Mouse (Mus musculus) lung, postnatal 0 days (tissue): Measurements from ENCODE around the gene Nelfa. TPM values are rescaled to one million over a fixed set of nuclear protein-coding genes. Genes with fewer than 3 reads are reported as not detected.
"Not testable (repeated sequence)": the region's sequence is repeated elsewhere in the genome, so short reads cannot be mapped to it uniquely, and the experiment has no call there.

Experiments
- ATAC-seq: fragments of 200-750 bp; cut with Nextera tagmentation; 2 replicates; pipeline ENCODE4 v1.8.0; 2017; ENCODE audit warnings: moderate library complexity
- DNase-seq: peaks from one replicate; pipeline ENCODE4 v3.0.0-alpha.2; 2016; ENCODE audit warnings: low spot score
- H3K27ac ChIP-seq: fragments of 300-500 bp; sonication (generic); 2 replicates; pipeline ENCODE4 v1.5.1; 2014; ENCODE audit warnings: antibody characterized with exemption, mild to moderate bottlenecking, low read length, mixed read lengths
- H3K27me3 ChIP-seq: fragments of 300-500 bp; sonication (generic); replicated peaks from 2 replicates; pipeline ENCODE4 v1.6.1; 2014; ENCODE audit warnings: low read length, mixed read lengths; ENCODE audit not compliant: insufficient read depth
- H3K36me3 ChIP-seq: fragments of 300-500 bp; sonication (generic); 2 replicates; pipeline ENCODE4 v1.6.1; 2014; ENCODE audit warnings: low read length, mixed read lengths; ENCODE audit not compliant: insufficient read depth
- H3K4me1 ChIP-seq: fragments of 300-500 bp; sonication (generic); 2 replicates; pipeline ENCODE4 v1.6.1; 2014; ENCODE audit warnings: antibody characterized with exemption, low read depth, low read length, mixed read lengths; ENCODE audit not compliant: insufficient read depth
- H3K4me2 ChIP-seq: fragments of 300-500 bp; sonication (generic); replicated peaks from 2 replicates; pipeline ENCODE4 v1.6.1; 2014; ENCODE audit warnings: low read depth, mild to moderate bottlenecking, low read length, moderate library complexity, mixed read lengths
- H3K4me3 ChIP-seq: fragments of 300-500 bp; sonication (generic); 2 replicates; pipeline ENCODE4 v1.5.1; 2014; ENCODE audit warnings: low read depth, low read length
- H3K9ac ChIP-seq: fragments of 300-500 bp; sonication (generic); replicated peaks from 2 replicates; pipeline ENCODE4 v1.6.1; 2014; ENCODE audit warnings: low read depth, mild to moderate bottlenecking
- H3K9me3 ChIP-seq: fragments of 300-500 bp; sonication (generic); 2 replicates; pipeline ENCODE4 v1.6.1; 2016; ENCODE audit warnings: low read length, mixed read lengths
- CTCF ChIP-seq: IDR thresholded peaks from 2 replicates; pipeline ENCODE4 v1.5.1; 2016; ENCODE audit warnings: antibody characterized with exemption, mild to moderate bottlenecking
- EP300 ChIP-seq: IDR thresholded peaks from 2 replicates; pipeline ENCODE4 v1.6.1; 2016; ENCODE audit warnings: antibody characterized with exemption, mild to moderate bottlenecking, control low read depth
- WGBS: fragments of 180-500 bp; shearing (Covaris S2); extraction: QIAGEN DNeasy Blood & Tissue Kit; methylation state at CpG from one replicate; pipeline ENCODE4 v1.1.7; 2014; 5-methylcytosine and 5-hydroxymethylcytosine counted together
- polyA plus RNA-seq: library from polyadenylated mRNA; unstranded; fragments of >200 nt; fragmentation: Nextera tagmentation; extraction: Ambion mirVana; gene quantifications from 2 replicates; pipeline ENCODE4 v1.2.1, GENCODE M21; 2015

Nelfa gene
- polyA plus RNA-seq, 1 experiment from 2014 or later, result 22.3 TPM

DNA sequence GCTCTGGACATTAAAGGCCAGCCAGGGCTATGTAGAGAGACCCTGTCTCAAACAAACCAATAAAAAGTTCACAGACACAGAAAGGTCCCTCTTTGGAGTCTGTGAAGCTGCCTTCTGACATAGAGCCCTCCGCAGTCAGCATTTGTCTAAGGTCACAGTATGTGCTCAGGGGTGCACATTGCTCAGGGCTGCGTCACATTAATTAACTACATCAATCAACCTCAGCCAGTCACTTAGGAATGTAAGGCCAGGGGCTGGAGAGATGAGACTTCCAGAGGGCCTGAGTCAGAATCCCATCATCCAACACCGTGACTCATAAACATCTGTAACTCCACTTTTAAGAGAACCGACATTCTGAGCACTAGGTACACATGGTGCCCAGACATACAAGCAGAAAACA is 19.7 kb upstream of the Nelfa start:
- H3K4me2 ChIP-seq, result no peak overlapping the region
- H3K27ac ChIP-seq, result no peak overlapping the region
- WGBS, result 50% methylated on average over 4 of the region's 4 CpGs
- H3K36me3 ChIP-seq, result no peaks in the 10 kb centered on the region
- ATAC-seq (no peak), DNase-seq (no peak)
- H3K4me3 ChIP-seq, result no peak overlapping the region
- no peaks in the 10 kb centered on the region for H3K4me1 ChIP-seq
- H3K9me3 ChIP-seq, result no peaks in the 10 kb centered on the region
- TF ChIP-seq EP300, result no peak
- no peak overlapping the region for H3K9ac ChIP-seq
- no peaks in the 10 kb centered on the region for H3K27me3 ChIP-seq

DNA sequence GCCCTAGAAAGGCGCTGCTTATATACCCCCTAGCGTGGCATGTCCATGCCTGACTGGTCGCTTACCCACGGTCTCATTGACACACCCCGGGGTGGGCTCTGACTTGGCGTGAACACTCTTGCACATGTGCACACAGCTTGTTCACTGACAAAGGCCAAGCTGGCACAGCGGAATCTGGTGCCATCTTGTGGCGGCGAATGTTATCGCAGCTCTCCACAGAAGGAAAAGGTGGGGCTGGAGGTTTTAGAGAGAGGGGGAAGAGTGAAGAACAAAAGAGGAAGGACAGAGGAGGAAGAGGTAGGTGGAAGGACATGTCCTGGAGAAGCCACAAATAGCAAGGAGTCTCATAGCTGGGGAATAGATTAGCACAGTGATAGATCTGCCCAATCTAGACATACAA is 18.1 kb upstream of the Nelfa start:
- Histone ChIP-seq H3K27me3 (no peaks in the 10 kb centered on the region), H3K27ac (no peak overlapping the region), H3K4me2 (no peak overlapping the region), H3K9me3 (no peaks in the 10 kb centered on the region), H3K9ac (no peak overlapping the region), H3K4me3 (no peak overlapping the region), H3K36me3 (no peaks in the 10 kb centered on the region), H3K4me1 (no peaks in the 10 kb centered on the region)
- whole genome bisulfite sequencing, result 33% methylated on average over 10 of the region's 10 CpGs
- TF ChIP-seq EP300, result no peak
- TF ChIP-seq CTCF, result peak; percentile 89
- ATAC-seq, result peak; percentile 33
- DNase-seq, result peak; percentile 59

- TF ChIP-seq CTCF, result no peak
- no peak for TF ChIP-seq EP300
- Histone ChIP-seq H3K9ac (no peak overlapping the region), H3K4me3 (no peak overlapping the region), H3K4me1 (no peaks in the 10 kb centered on the region), H3K36me3 (no peaks in the 10 kb centered on the region), H3K4me2 (no peak overlapping the region), H3K27ac (no peak overlapping the region), H3K9me3 (no peaks in the 10 kb centered on the region), H3K27me3 (no peaks in the 10 kb centered on the region)
- no peak for DNase-seq
- WGBS, result 87% methylated on average over 17 of the region's 17 CpGs
- no peak for ATAC-seq
Measured at GRCm38 (mm10) chr5:33953471-33954185, 17.4 kb upstream of the Nelfa start.

- Histone ChIP-seq H3K9ac (no peak overlapping the region), H3K27me3 (no peaks in the 10 kb centered on the region), H3K36me3 (no peaks in the 10 kb centered on the region), H3K4me3 (no peak overlapping the region), H3K27ac (no peak overlapping the region), H3K4me1 (no peaks in the 10 kb centered on the region), H3K9me3 (no peaks in the 10 kb centered on the region), H3K4me2 (no peak overlapping the region)
- 88% methylated on average over 4 of the region's 4 CpGs for whole genome bisulfite sequencing
- no peak for TF ChIP-seq EP300
- no peak for TF ChIP-seq CTCF
- no peak for DNase-seq
- ATAC-seq, result no peak
Measured at GRCm38 (mm10) chr5:33948314-33948713, 12.1 kb upstream of the Nelfa start.

GRCm38 (mm10) chr5:33947035-33947434 is 10.8 kb upstream of the Nelfa start:
- H3K27ac ChIP-seq, H3K4me1 ChIP-seq, H3K9me3 ChIP-seq, DNase-seq, H3K36me3 ChIP-seq, H3K27me3 ChIP-seq, ATAC-seq, H3K9ac ChIP-seq, H3K4me3 ChIP-seq, H3K4me2 ChIP-seq: not testable (repeated sequence)
- TF ChIP-seq CTCF, result peak; percentile 25; the same call in 1 of the 2 replicates
- WGBS, result 88% methylated on average over 16 of the region's 16 CpGs

DNA sequence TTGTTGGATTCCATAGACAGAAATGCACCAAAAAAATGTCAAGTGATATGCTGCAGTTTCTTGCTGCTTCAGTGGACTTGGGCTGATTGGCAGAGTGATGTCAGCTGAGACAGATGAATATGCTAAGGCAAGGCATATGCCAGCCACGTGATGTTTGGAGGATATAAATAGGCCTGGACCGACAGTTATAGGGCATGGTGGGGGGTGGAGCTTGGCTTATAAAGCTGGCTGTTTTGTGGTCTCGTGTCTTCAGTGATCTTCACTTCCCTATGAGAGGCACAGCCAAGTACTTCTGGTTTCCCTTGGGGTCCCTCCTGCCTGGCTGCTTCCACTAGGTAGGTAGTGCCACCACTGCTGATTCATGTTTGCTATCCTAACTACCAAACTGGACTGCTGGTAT is 2.2 kb upstream of the Nelfa start:
- 93% methylated on average over 3 of the region's 3 CpGs for WGBS
- no peak overlapping the region for H3K9ac ChIP-seq
- peaks cover 15% of the 10 kb centered on the region; the same call in 1 of the 2 replicates for H3K4me1 ChIP-seq
- H3K4me3 ChIP-seq, result no peak overlapping the region
- ATAC-seq, result no peak
- TF ChIP-seq CTCF, result no peak
- no peaks in the 10 kb centered on the region for H3K27me3 ChIP-seq
- no peak for DNase-seq
- no peak overlapping the region for H3K4me2 ChIP-seq
- H3K36me3 ChIP-seq, result no peaks in the 10 kb centered on the region
- H3K9me3 ChIP-seq, result no peaks in the 10 kb centered on the region
- H3K27ac ChIP-seq, result no peak overlapping the region

DNA sequence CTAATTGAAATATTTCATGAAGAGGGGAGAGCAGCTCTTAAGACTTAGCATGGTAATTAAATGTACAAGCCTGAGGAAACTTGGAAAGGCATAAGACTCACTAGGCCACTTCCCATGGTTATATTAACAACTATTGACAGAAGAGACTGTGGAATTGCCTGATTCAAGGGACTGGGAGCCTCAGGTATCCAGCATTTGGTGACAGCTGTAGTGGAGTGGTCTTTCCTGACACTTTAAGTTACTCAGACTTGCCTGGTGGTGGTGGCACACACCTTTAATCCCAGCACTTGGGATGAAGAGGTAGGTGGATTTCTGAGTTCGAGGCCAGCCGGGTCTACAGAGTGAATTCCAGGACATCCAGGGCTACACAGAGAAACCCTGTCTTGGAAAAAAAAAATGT is 1.0 kb upstream of the Nelfa start:
- WGBS, result 100% methylated on average over 2 of the region's 2 CpGs
- H3K4me2 ChIP-seq, result peak overlapping the region; percentile 68
- peaks cover 15% of the 10 kb centered on the region; the same call in 1 of the 2 replicates for H3K4me1 ChIP-seq
- TF ChIP-seq CTCF (no peak), EP300 (no peak)
- no peak overlapping the region for H3K4me3 ChIP-seq
- DNase-seq (no peak), ATAC-seq (no peak)
- H3K36me3 ChIP-seq, result no peaks in the 10 kb centered on the region
- no peaks in the 10 kb centered on the region for H3K9me3 ChIP-seq
- H3K27me3 ChIP-seq, result no peaks in the 10 kb centered on the region
- no peak overlapping the region for H3K9ac ChIP-seq
- H3K27ac ChIP-seq, result peak overlapping the region; percentile 89; the same call in 1 of the 2 replicates
